8 mouse cellular contexts compared by ENCODE assay signal in genomic region chrX:151047431-151048058, GRCm38 (mm10). TPM values are rescaled to one million over a fixed set of nuclear protein-coding genes. Genes with fewer than 3 reads are reported as not detected.
DNase-seq lines count a peak whose midpoint lies in the region; ATAC-seq and TF ChIP-seq lines count a peak whose summit lies in the region.

No protein-coding gene starts in this region.

- no peak for TF ChIP-seq CTCF in lung, embryonic 14.5 days (IDR thresholded peaks at IDR 0.05; ENCODE audit: low read depth)

- H3K36me3 ChIP-seq in lung, embryonic 14.5 days (ENCODE audit: insufficient read depth): 0 out of 2 replicates have a peak, but pooled peaks cover 3% of the 10 kb centered on the region
- H3K36me3 ChIP-seq in forebrain, embryonic 10.5 days (replicated peaks): peaks cover 11% of the 10 kb centered on the region
- H3K36me3 ChIP-seq in midbrain, embryonic 14.5 days (ENCODE audit: control insufficient read depth, insufficient read depth, low read length): no peaks in the 10 kb centered on the region

- peak overlapping the region; percentile 72 for H3K4me2 ChIP-seq in lung, embryonic 14.5 days
- peak overlapping the region; percentile 66 for H3K4me2 ChIP-seq in midbrain, embryonic 14.5 days (ENCODE audit: low read length)

- H3K9me3 ChIP-seq in lung, embryonic 14.5 days (ENCODE audit: low read depth, low read length): no peaks in the 10 kb centered on the region
- H3K9me3 ChIP-seq in forebrain, embryonic 10.5 days: 0 out of 2 replicates have a peak, but pooled peaks cover 2% of the 10 kb centered on the region
- no peaks in the 10 kb centered on the region for H3K9me3 ChIP-seq in midbrain, embryonic 14.5 days (ENCODE audit: control insufficient read depth, low read length)

- WGBS in lung, embryonic 14.5 days: 6% methylated on average over 37 of the region's 56 CpGs
- 25% methylated on average over 53 of the region's 56 CpGs for WGBS in forebrain, embryonic 10.5 days
- WGBS in midbrain, embryonic 14.5 days: 22% methylated on average over 48 of the region's 56 CpGs

- H3K4me3 ChIP-seq in lung, embryonic 14.5 days (ENCODE audit: low read depth, low read length): peak overlapping the region; percentile 62
- H3K4me3 ChIP-seq in forebrain, embryonic 10.5 days: peak overlapping the region; percentile 74
- peak overlapping the region; percentile 65 for H3K4me3 ChIP-seq in midbrain, embryonic 14.5 days (replicated peaks; ENCODE audit: low read depth, low read length)

- peak; percentile 57 for DNase-seq in lung, embryonic 14.5 days
- no peak for DNase-seq in lung, postnatal 36 days
- DNase-seq in brain, adult 2 months (ENCODE audit: low read depth, low spot score): peak; percentile 18
- peak; percentile 31 for DNase-seq in forebrain, embryonic 10.5 days (ENCODE audit: extremely low spot score, low spot score)
- peak; percentile 12 for DNase-seq in heart, postnatal 25 days (ENCODE audit: low spot score)
- DNase-seq in kidney, postnatal 36 days: peak; percentile 18 to 65
- peak; percentile 59 for DNase-seq in midbrain, embryonic 14.5 days

- H3K9ac ChIP-seq in lung, embryonic 14.5 days: peak overlapping the region; percentile 78
- peak overlapping the region; percentile 80 for H3K9ac ChIP-seq in midbrain, embryonic 14.5 days (replicated peaks; ENCODE audit: low read length)

- intact Hi-C loops in heart, postnatal 25 days (cut with DNase I): no loop called here

- no peaks in the 10 kb centered on the region for H3K27me3 ChIP-seq in lung, embryonic 14.5 days (ENCODE audit: insufficient read depth, low read length)
- peaks cover 26% of the 10 kb centered on the region; the same call in 1 of the 2 replicates for H3K27me3 ChIP-seq in forebrain, embryonic 10.5 days (ENCODE audit: poor library complexity, severe bottlenecking)
- no peaks in the 10 kb centered on the region for H3K27me3 ChIP-seq in midbrain, embryonic 14.5 days (ENCODE audit: control insufficient read depth, insufficient read depth, low read length)

- ATAC-seq in lung, embryonic 14.5 days (ENCODE audit: insufficient read depth): peak; percentile 52
- peak; percentile 51 for ATAC-seq in midbrain, embryonic 14.5 days (ENCODE audit: low FRiP score, low TSS enrichment)
- ATAC-seq in erythroid progenitor cell, adult 5-6 weeks (replicated peaks; ENCODE audit: low FRiP score, poor library complexity, severe bottlenecking): no peak

- H3K27ac ChIP-seq in lung, embryonic 14.5 days (ENCODE audit: low read depth): peak overlapping the region; percentile 88
- peak overlapping the region; percentile 94 for H3K27ac ChIP-seq in forebrain, embryonic 10.5 days
- peak overlapping the region; percentile 90 for H3K27ac ChIP-seq in midbrain, embryonic 14.5 days (replicated peaks; ENCODE audit: low read depth, low read length)

- H3K4me1 ChIP-seq in lung, embryonic 14.5 days (ENCODE audit: insufficient read depth): no peaks in the 10 kb centered on the region; the same call in 1 of the 2 replicates
- peaks cover 29% of the 10 kb centered on the region for H3K4me1 ChIP-seq in forebrain, embryonic 10.5 days
- H3K4me1 ChIP-seq in midbrain, embryonic 14.5 days (ENCODE audit: control insufficient read depth, insufficient read depth, low read length): peaks cover 9% of the 10 kb centered on the region

RNA-seq across cellular contexts. Expression of gene Fgd1, which starts 1.6 kb away (rescaled TPM):
- 14.5 and 14.6 TPM in 2 replicates for polyA plus RNA-seq in lung, embryonic 14.5 days (2014; fragmentation: Nextera tagmentation; extraction: Ambion mirVana)
- 11.5 and 13.2 TPM in 2 replicates for polyA plus RNA-seq in forebrain, embryonic 10.5 days (2016; fragmentation: Nextera tagmentation; extraction: Ambion mirVana)
- total RNA-seq in heart, postnatal 25 days (2021): 10 to 100 TPM in 1 of 2 experiments, 1 to 10 TPM in 1; 9.2 to 10.9 TPM
- polyA plus RNA-seq in midbrain, embryonic 14.5 days (2014; fragmentation: Nextera tagmentation; extraction: Ambion mirVana): 15.7 and 18.4 TPM in 2 replicates
- total RNA-seq in erythroid progenitor cell, adult 5-6 weeks (2015; ENCODE audit: low replicate concordance): not detected in 2 replicates
- total RNA-seq in erythroid progenitor cell, adult 5-6 weeks (2017; ENCODE audit: low replicate concordance): not detected in 2 replicates

RNA-seq across cellular contexts. Expression of gene Gnl3l, which starts 30.4 kb away (rescaled TPM):
- polyA plus RNA-seq in lung, embryonic 14.5 days (2014; fragmentation: Nextera tagmentation; extraction: Ambion mirVana): 27.0 and 29.4 TPM in 2 replicates
- polyA plus RNA-seq in forebrain, embryonic 10.5 days (2016; fragmentation: Nextera tagmentation; extraction: Ambion mirVana): 41.8 and 44.3 TPM in 2 replicates
- total RNA-seq in heart, postnatal 25 days (2021): 10 to 100 TPM; 34.9 to 40.3 TPM
- 73.3 and 85.3 TPM in 2 replicates for polyA plus RNA-seq in midbrain, embryonic 14.5 days (2014; fragmentation: Nextera tagmentation; extraction: Ambion mirVana)
- total RNA-seq in erythroid progenitor cell, adult 5-6 weeks (2015; ENCODE audit: low replicate concordance): 8.8 and 14.8 TPM in 2 replicates
- 17.8 and 26.2 TPM in 2 replicates for total RNA-seq in erythroid progenitor cell, adult 5-6 weeks (2017; ENCODE audit: low replicate concordance)

RNA-seq across cellular contexts. Expression of gene Tsr2, which starts 48.8 kb away (rescaled TPM):
- 38.0 TPM in 2 replicates for polyA plus RNA-seq in lung, embryonic 14.5 days (2014; fragmentation: Nextera tagmentation; extraction: Ambion mirVana)
- 64.6 and 65.2 TPM in 2 replicates for polyA plus RNA-seq in forebrain, embryonic 10.5 days (2016; fragmentation: Nextera tagmentation; extraction: Ambion mirVana)
- 10 to 100 TPM; 10.1 to 10.6 TPM for total RNA-seq in heart, postnatal 25 days (2021)
- 35.5 and 38.9 TPM in 2 replicates for polyA plus RNA-seq in midbrain, embryonic 14.5 days (2014; fragmentation: Nextera tagmentation; extraction: Ambion mirVana)
- total RNA-seq in erythroid progenitor cell, adult 5-6 weeks (2015; ENCODE audit: low replicate concordance): 0.72 and 8.4 TPM in 2 replicates
- 7.4 and 8.9 TPM in 2 replicates for total RNA-seq in erythroid progenitor cell, adult 5-6 weeks (2017; ENCODE audit: low replicate concordance)
